Comparison of ENCODE assay signal across 10 mouse cellular contexts in genomic region chr9:67077658-67078319, GRCm38 (mm10). TPM values are rescaled to one million over a fixed set of nuclear protein-coding genes. Genes with fewer than 3 reads are reported as not detected.
DNase-seq lines count a peak whose midpoint lies in the region; ATAC-seq lines count a peak whose summit lies in the region.
"Had no signal": no experiment of that assay in that cellular context is flagged by ENCODE, and none has a peak within 500 bp of the region (broad histone marks: within the 10 kb centered on the region; RNA-seq: fewer than 3 reads in every experiment).

No protein-coding gene starts in this region.

- WGBS in heart, embryonic 16.5 days: 13% methylated on average over 8 of the region's 8 CpGs
- 20% methylated on average over 8 of the region's 8 CpGs for WGBS in embryonic facial prominence, embryonic 13.5 days
- 16% methylated on average over 8 of the region's 8 CpGs for WGBS in stomach, embryonic 15.5 days

- no peaks in the 10 kb centered on the region for H3K36me3 ChIP-seq in heart, embryonic 16.5 days (ENCODE audit: control insufficient read depth, insufficient read depth)
- H3K36me3 ChIP-seq in embryonic facial prominence, embryonic 13.5 days: no peaks in the 10 kb centered on the region
- no peaks in the 10 kb centered on the region for H3K36me3 ChIP-seq in stomach, embryonic 15.5 days
- H3K36me3 ChIP-seq: G1E; neural tube, embryonic 13.5 days had no signal

- peak; percentile 67; the same call in 1 of the 2 replicates for ATAC-seq in heart, embryonic 16.5 days (replicated peaks; ENCODE audit: extremely low read depth, insufficient read depth, low FRiP score)
- no peak for ATAC-seq in embryonic facial prominence, embryonic 13.5 days (ENCODE audit: insufficient number of reproducible peaks, insufficient read depth, low FRiP score, low TSS enrichment, low read depth)
- peak; percentile 89 for ATAC-seq in stomach, embryonic 15.5 days (ENCODE audit: insufficient read depth, low FRiP score, low read depth)
- no peak for ATAC-seq in cerebellum, adult (ENCODE audit: insufficient number of reproducible peaks, low FRiP score, low TSS enrichment)

- H3K27me3 ChIP-seq in heart, embryonic 16.5 days (ENCODE audit: control insufficient read depth, insufficient read depth, low read length): no peaks in the 10 kb centered on the region
- no peaks in the 10 kb centered on the region for H3K27me3 ChIP-seq in embryonic facial prominence, embryonic 13.5 days
- H3K27me3 ChIP-seq in stomach, embryonic 15.5 days (replicated peaks): no peaks in the 10 kb centered on the region
- H3K27me3 ChIP-seq: neural tube, embryonic 13.5 days had no signal

- peak overlapping the region; percentile 46; the same call in 1 of the 2 replicates for H3K27ac ChIP-seq in heart, embryonic 16.5 days (ENCODE audit: low read length)
- H3K27ac ChIP-seq in embryonic facial prominence, embryonic 13.5 days: peak overlapping the region; percentile 22
- peak overlapping the region; percentile 85 for H3K27ac ChIP-seq in stomach, embryonic 15.5 days
- H3K27ac ChIP-seq: neural tube, embryonic 13.5 days had no signal

- H3K9me3 ChIP-seq in heart, embryonic 16.5 days (replicated peaks; ENCODE audit: control insufficient read depth, low read length): no peaks in the 10 kb centered on the region
- no peaks in the 10 kb centered on the region for H3K9me3 ChIP-seq in embryonic facial prominence, embryonic 13.5 days
- H3K9me3 ChIP-seq in stomach, embryonic 15.5 days: no peaks in the 10 kb centered on the region
- H3K9me3 ChIP-seq: G1E; neural tube, embryonic 13.5 days had no signal

- H3K4me3 ChIP-seq in heart, embryonic 16.5 days (ENCODE audit: low read length): no peak overlapping the region
- H3K4me3 ChIP-seq in embryonic facial prominence, embryonic 13.5 days: no peak overlapping the region
- no peak overlapping the region for H3K4me3 ChIP-seq in stomach, embryonic 15.5 days (replicated peaks)
- H3K4me3 ChIP-seq: neural tube, embryonic 13.5 days had no signal

- H3K9ac ChIP-seq in heart, embryonic 16.5 days (ENCODE audit: low read length): peak overlapping the region; percentile 6; the same call in 1 of the 2 replicates
- H3K9ac ChIP-seq in embryonic facial prominence, embryonic 13.5 days: no peak overlapping the region
- H3K9ac ChIP-seq in stomach, embryonic 15.5 days: no peak overlapping the region
- H3K9ac ChIP-seq: neural tube, embryonic 13.5 days had no signal

- no peak for DNase-seq in heart, adult 18-20 months
- DNase-seq in kidney, postnatal 10 days: peak; percentile 47
- DNase-seq in adrenal gland, adult 18-20 months (ENCODE audit: low spot score in 2 of 2): no peak
- DNase-seq in layer of hippocampus, adult 8-10 months (ENCODE audit: low spot score in 2 of 2): no peak

- H3K4me2 ChIP-seq in heart, embryonic 16.5 days (ENCODE audit: low read depth, low read length): peak overlapping the region; percentile 24; the same call in 1 of the 2 replicates
- H3K4me2 ChIP-seq in embryonic facial prominence, embryonic 13.5 days: no peak overlapping the region
- no peak overlapping the region for H3K4me2 ChIP-seq in stomach, embryonic 15.5 days
- H3K4me2 ChIP-seq: neural tube, embryonic 13.5 days had no signal

- H3K4me1 ChIP-seq in heart, embryonic 16.5 days (ENCODE audit: control insufficient read depth, insufficient read depth, low read length): peaks cover 16% of the 10 kb centered on the region
- peaks cover 32% of the 10 kb centered on the region for H3K4me1 ChIP-seq in embryonic facial prominence, embryonic 13.5 days
- H3K4me1 ChIP-seq in stomach, embryonic 15.5 days: peaks cover 13% of the 10 kb centered on the region
- H3K4me1 ChIP-seq: neural tube, embryonic 13.5 days had no signal

RNA-seq across cellular contexts. Expression of gene Tpm1, which starts 28.6 kb away (rescaled TPM):
- 5,077 and 5,310 TPM in 2 replicates for polyA plus RNA-seq in heart, embryonic 16.5 days (2015; fragmentation: Nextera tagmentation; extraction: Ambion mirVana)
- over 10,000 TPM in 1 of 2 experiments, 1,000 to 10,000 TPM in 1; 9,705 to 11,464 TPM for total RNA-seq in heart, adult 18-20 months (2021)
- 818 and 902 TPM in 2 replicates for polyA plus RNA-seq in embryonic facial prominence, embryonic 13.5 days (2015; fragmentation: Nextera tagmentation; extraction: Ambion mirVana)
- 1,038 and 1,102 TPM in 2 replicates for polyA plus RNA-seq in stomach, embryonic 15.5 days (2015; fragmentation: Nextera tagmentation; extraction: Ambion mirVana)
- total RNA-seq in adrenal gland, adult 18-20 months (2021): 100 to 1,000 TPM; 158 to 306 TPM
- total RNA-seq in layer of hippocampus, adult 8-10 months (2022): 100 to 1,000 TPM; 179 to 185 (median 182) TPM

Comparison
In these comparisons a context has a peak if more than half of its experiments do, and no peak if none do; other contexts are left out.
1. ATAC-seq: peak in heart, embryonic 16.5 days (single experiment) and stomach, embryonic 15.5 days (single experiment); none in embryonic facial prominence, embryonic 13.5 days (single experiment) and cerebellum, adult (single experiment).
2. H3K27ac ChIP-seq: peak in every context shown above with its lines; median percentile 85 in stomach, embryonic 15.5 days; 46 in heart, embryonic 16.5 days; 22 in embryonic facial prominence, embryonic 13.5 days.
3. RNA of gene Tpm1, which starts 28.6 kb away (total RNA-seq): 9,705 to 11,464 TPM in heart, adult 18-20 months; 158 to 306 TPM in adrenal gland, adult 18-20 months and 179 to 185 TPM in layer of hippocampus, adult 8-10 months; every median in the first group is over 10 times any median in the second.